Mouse (Mus musculus) NIH3T3 (cell line): ENCODE measurements around the gene Spag5.

ENCODE experiments used
- DNase-seq: peaks from one replicate; pipeline ENCODE4 v3.0.0-alpha.2; 2012; ENCODE audit warnings: low read depth

Gene Spag5

DNA sequence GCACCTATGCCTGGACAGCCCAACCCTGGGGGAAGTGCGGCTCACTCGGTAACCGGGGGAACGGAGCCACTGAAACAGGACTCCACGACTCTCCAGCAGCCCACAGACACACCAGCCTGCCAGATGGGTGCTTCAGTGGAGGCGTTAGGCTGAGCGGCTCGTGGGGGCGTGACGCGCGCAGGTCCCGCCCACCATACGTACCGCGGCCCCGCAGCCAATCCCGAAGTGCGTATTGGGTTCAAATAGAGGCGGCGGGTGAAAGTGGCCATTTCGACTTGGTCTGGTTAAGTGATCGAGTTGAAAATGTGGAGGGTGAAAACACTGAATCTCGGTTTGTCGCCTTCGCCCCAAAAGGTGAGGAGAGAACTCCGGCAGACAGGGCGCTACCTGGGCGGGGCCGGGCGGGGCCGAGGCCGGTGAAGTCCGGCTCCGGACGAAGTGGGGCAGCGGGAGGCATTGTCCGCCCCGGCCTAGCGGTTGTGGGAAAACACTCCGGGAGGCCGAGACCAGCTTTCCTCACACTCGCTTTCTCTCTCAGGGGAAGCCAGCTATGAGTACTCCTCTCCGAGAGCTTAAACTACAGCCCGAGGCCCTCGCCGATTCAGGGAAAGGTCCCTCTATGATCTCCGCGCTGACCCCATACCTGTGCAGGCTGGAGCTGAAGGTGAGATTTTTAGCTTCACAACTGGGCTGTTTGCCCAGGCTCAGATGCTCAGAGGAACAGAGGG lies at the start of gene Spag5:
Gene Spag5, plus strand, starts transcription at position 173 of the 728 bp plus-strand sequence.
- DNase-seq: peak; percentile 93

DNA sequence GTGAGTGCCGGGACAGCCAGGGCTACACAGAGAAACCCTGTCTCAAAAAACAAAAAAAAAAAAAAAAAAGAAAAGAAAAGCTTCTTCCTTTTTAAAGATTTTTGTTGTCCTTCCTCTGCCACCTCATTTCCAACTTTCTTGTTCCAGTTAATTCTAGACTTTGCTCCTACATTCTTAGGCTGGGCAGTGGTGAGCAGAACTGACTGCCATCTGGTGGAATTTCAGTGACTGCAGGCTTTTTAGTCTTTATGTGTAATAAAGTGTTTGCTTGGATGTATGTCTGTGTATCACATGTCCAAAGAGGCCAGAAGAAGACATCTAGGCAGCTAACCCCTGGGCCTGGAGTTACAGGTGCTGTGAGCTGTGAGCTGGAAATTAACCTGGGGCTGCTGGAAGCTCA lies 44.7 kb upstream of the Spag5 start:
- peak; percentile 36 for DNase-seq

DNA sequence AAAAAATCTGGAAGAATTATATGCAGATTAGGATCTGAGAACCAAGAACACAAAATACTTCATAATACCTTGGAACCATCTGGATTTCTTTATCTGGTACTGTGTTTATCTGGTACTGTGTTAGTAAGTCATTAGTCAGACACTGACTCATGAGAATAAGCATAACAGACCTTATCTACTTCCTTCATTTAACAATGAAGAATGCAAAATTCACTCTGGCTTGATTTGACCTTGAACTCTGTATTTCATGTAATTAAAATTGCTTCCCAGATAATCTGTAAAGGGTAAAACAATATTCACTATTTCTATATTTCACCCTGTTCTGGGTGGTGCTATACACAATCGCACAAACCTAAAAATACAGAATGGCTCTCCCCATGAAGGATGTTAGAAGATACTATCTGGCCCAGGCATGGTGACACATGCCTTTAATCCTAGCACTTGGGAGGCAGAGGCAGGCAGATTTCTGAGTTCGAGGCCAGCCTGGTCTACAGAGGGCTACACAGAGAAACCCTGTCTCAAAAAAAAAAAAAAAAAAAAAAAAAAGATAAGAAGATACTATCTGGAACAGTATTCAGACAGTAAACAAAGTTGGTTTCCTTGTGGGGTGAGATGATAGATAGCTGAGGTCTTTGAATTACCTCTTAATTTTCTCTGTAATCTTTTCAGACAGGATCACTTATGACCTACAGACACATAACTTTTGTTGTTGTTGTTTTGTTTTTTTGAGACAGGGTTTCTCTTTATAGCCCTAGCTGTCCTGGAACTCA lies 40.7 kb upstream of the Spag5 start:
- peak; percentile 46 for DNase-seq

DNA sequence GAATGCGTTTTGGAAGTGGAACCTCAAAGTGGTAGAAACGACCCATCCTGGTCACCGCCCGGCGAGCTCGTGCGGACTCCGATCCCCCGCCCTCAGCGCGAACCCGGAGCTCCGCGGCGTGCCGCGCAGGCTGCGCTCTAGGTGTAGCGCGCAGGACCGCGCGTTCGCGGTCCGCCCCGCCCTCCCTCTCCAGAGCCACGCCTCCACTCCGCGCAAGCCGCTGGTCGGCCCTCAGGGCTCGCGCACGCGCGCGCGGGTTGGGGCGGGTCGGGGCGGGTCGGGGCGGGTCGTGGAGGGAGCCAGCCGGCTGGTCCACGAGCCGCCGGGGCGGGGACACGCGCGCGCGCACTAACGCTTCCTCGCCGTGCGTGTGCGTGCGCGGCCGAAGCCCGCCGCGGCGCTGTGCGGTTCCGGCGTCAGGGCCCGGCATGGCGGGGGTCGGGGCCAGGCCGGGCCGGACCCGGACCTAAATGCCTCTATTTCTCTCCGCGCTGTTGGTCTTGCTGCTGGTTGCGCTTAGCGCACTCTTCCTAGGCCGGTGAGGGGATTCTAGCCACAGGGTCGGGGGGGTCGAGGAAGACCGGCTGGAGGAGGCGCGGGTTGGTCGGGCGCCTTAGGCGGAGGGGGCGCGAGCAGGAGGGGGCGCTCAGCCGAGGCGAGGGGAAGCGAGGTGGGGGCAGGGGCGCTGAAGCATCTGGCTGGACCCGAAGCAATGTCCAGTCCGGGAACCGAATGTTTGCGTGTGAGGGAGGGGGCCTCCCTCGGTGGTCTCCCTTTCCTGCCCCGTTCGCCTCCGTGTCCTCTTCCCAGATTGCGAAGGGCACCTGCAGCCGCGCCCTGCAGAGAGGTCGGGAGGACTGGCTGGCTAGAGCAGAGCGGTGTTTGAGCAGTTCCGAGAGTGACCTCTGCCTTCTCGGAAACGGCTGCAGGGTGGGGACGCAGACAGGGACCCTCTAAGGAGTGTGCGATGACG lies 39.7 kb upstream of the Spag5 start, which contains the start of gene 2610507B11Rik:
Gene 2610507B11Rik, plus strand, starts transcription at position 373 of the 973 bp plus-strand sequence.
- DNase-seq: peak; percentile 98

DNA sequence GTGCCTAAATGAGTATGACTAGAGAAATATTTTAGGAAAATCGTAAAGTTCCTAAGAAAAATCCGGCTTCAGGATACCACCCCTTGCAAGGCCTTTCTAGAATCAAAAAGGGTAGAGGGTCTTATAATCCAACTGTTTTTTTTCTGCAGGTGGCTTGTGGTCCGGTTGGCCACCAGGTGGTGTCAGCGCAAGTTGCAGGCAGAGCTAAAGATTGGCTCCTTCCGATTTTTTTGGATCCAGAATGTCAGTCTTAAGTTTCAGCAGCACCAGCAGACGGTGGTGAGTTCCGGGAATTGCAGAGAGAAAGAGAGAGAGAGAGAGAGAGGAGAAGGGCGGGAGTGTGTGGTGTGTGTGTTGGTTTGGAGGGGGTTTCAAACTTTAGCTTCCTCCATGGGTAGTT lies 38.8 kb upstream of the Spag5 start:
- DNase-seq: peak; percentile 89

DNA sequence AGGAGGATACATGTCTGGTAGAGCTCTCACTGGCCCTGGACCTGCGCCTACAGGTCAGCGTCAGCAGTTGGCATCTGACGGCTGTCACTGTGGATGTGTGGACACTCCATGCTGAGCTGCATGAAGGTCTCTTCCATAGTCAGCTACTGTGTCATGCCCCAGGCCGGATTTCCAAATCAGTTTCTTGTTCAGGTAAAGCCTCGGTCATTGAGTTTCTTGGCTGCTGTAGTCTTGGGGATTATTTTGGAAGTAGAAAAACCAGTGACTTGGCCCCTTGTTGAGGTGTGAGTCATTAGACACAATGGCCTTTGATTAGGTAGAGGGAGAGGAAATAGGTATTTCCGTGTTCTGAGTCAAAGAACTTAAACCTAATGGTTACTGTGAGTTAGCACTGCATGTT lies 35.8 kb upstream of the Spag5 start:
- no peak for DNase-seq

DNA sequence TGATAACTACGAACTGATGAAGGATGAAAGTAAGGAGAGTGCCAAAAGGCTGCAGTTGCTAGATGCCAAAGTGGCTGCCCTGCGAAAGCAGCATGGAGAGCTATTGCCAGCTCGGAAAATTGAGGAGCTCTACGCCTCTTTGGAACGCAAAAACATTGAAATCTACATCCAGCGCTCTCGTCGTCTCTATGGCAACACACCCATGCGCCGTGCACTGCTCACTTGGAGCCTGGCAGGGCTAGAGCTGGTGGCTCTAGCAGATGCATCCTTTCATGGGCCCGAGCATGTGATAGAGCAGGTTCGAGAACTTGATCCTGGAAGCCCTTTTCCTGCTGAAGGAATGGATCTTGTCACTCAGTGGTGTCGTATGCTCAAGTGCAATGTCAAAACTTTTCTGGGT lies 29.3 kb upstream of the Spag5 start:
- no peak for DNase-seq

DNA sequence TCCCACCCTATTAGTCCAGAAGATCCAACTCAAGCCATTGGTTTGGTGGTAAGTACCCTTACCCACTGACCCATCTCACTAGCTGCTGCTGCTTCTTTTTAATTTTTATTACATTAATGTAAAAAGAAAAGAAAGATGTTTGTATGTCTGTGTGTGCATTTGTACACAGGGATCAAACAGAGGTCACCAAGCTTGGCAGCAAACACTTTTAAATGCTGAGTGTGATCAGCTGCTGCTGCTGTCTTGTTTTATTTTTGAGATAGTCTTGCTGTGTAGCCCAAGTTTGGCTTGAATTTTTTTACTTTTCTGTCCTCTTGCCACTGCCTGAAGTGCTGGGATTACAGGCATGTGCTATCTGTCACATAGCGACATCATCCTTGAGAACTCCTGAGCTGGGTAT lies 25.7 kb upstream of the Spag5 start:
- DNase-seq: no peak

DNA sequence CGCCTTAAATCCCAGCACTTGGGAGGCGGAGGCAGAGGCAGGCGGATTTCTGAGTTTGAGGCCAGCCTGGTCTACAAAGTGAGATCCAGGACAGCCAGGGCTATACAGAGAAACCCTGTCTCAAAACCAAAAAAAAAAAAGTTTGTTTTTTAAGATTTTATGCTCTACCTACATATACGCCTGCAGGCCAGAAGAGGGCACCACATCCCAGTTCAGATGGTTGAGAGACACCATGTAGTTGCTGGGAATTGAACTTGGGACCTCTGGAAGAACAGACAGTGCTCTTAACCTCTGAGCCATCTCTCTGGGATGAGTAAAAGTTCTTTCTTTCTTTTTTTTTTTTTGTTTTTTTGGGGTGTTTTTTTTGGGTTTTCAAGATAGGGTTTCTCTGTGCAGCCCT lies 25.2 kb upstream of the Spag5 start:
- peak; percentile 37 for DNase-seq

DNA sequence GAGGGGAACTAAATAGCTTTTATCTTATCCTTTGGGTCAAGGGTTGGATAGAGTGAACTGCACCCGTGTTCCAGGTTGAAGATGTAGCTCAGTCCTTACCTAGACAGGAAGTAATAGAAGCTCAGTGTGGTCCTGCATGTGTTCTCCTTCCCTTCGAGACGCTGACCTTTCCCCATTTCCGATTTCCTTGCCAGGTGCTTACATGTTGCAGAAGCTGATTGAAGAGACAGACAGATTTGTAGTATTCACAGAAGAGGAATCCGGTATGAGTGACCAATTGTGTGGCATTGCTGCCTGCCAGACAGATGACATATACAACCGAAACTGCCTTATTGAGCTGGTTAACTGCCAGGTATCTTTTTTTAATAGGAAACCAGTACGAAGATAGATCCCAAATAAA lies 22.5 kb upstream of the Spag5 start:
- DNase-seq: no peak

DNA sequence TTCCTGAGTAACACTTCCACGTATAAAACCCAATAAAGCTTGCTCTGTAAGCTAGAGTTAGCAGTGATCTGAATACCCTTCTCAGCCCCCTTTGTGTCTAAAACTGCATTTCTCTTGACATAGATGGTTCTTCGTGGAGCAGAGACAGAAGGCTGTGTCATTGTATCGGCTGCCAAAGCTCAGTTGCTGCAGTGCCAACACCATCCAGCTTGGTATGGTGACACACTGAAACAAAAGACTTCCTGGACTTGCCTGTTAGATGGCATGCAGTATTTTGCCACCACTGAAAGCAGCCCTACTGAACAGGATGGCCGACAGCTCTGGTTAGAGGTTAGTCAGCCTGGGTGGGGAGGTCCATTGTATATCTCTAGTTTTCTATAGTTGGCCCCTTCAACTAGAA lies 21.7 kb upstream of the Spag5 start:
- DNase-seq: no peak

DNA sequence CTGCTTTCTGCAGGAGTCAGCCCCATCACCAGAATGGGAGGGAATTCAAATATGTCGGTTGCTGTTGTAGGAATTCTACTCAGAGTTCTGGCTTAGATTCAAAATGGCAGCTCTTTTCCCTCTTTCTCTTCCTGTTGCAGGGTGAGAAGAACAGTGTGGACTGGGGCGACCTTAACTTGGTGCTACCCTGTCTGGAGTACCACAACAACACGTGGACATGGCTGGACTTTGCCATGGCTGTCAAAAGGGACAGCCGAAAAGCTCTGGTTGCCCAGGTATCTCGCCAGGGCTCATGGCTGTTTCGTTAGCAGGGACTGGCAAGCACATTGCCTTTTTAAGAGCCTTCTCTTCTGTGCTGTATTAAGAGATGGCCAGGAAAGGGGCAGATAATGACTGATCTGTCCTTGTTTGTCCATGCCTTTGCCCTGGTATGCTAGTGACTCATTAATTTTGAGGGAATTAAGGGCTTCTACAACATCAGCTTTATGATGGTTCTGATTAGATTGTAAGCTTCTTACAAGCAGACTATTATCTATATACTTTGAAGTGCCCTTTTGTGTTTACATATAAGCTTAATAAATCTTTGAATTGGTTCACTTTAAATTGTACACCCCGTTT lies 12.1 kb upstream of the Spag5 start:
- no peak for DNase-seq

DNA sequence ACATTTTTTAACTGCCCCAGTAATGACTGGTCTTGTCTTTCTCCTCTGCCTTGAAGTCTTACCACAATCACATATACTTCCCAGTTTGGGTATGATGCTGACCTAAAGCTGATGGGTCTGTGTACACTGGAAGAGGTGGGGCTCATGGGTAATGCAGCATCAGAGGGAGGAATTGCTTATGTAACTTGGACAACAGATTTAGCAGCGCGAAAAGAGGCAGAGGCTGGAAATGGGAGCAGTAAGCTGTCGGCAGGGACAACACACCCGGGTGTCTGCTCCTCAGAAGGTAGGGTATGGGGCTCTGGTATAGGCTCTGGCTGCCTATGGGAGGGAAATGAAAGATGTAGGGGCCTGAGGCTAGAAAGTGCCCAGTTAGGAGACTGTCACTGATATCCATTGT lies 10.7 kb upstream of the Spag5 start, which contains the start of gene BC030499:
Gene BC030499, plus strand, starts transcription at position 188 of the 400 bp plus-strand sequence.
- no peak for DNase-seq

DNA sequence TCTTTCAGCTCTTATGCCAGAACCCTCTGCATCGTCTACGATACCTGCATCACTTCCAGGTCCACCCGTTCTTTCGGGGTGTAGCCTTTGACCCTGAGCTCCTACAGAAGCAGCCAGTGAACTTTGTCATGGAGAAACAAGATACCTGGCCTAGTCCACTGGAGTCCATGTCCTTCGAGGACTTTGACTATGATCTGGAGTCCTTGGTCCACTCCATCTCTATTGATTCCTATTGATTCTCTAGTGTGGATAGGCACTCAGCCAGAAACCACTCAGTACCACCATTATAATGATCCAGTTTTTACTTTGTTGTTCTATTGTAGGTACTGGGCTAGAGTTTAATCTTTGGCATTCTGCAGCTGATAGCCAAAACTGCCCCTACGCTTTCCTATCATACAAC lies 6.7 kb upstream of the Spag5 start:
- no peak for DNase-seq

DNA sequence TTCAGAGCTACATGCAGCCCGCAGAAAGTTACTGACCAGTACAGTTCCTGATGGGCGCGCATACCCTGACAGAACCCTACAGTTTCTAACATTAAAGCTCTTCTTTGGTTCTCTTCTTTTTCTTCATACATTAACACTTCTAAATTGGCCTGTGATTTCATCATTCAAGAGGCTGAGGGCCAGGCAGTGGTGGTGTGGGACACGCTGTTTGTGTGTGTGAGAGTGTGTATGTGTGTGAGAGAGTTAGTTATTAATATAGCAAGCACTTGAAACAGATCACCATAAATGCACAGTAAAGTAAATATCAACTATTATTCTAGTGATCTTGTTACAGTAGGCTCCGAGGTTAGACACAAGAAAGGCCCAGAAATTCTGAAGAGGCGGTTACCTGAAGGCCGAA lies 412 bp upstream of the Spag5 start:
- DNase-seq: no peak

DNA sequence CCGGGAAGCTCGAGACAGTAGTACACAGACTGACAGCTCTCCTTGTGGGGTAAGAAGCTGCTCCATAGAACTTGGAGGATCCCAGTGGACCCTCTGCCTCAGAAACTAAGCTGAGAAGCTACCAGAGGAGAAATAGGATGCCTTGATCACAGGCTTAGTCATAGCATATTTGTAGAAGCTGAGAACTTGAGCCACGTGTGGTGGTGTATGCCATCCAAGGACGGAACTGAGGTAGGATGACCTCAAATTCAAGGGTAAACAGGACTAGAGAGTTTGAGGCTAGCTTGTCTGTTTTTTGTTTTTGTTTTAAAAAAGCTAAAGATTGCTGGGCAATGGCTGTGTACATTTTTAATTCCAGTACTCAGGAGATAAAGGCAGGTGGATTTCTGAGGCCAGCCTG lies 3.9 kb downstream of the Spag5 start:
- no peak for DNase-seq

DNA sequence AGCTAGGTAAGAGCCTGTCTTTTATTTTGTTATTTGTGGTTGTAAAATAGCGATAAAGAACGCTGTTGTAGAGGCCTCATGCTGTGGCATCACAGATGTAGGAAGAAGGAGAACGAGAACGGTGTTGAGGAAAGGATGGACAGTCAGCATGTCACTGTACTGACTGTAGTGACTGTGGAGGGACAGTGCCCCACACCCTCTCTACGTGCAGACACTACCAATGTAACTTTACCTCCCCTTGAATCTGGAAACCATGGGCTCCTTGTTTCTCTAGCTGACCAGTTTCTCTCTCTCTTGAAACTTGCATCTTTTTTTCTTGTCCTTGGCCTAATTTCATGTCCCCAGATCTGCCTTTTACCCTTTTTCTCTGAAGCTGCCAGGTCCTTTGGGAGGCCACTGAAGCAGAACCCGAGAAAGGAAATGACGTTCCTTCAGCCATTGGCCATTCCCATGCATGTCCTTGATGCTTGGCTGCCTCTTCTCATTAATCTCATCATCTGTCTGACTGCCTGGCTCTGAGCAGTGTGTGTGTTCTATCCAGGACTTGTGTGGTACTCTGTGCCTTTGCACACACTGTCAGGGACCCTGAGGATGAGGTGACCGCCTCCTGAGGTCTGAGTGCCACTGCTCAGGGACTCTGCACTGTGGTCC lies 9.7 kb downstream of the Spag5 start:
- DNase-seq: no peak

DNA sequence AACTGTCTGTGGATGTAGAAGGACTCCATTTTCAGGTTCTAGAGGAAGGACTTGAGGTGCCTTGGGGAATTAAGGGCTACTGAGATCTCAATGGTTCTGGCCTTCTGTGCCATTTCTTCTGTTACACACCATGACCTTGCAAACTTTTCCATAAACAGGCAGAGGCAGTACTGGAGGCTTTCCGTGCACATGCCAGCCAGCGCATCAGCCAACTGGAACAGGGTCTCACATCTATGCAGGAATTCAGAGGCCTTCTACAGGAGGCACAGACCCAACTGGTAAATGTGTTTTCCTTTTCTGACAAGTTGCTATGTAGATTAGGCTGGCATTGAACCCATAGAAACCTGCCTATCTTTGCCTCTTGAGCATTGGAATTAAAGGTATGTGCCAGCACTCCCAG lies 12.3 kb downstream of the Spag5 start:
- DNase-seq: no peak

DNA sequence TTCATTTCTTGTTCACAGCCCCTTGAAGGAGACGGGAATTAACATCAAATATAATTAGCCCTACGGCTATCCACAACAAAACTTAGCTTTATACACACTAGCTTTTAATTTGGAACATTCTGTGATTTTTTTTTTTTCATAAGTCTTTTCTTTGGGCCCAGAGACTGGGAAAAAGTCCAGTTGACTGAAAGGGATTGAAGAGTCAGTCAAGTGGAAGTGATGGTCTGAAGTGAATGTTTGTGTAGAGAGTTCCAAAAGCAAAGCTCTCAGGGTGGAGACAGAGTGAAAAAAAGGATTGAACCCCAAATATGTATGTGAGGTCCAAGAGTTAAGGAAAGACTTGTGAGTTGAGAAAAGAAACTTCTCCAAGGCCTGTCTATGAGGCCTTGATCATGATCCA lies 17.1 kb downstream of the Spag5 start:
- no peak for DNase-seq

DNA sequence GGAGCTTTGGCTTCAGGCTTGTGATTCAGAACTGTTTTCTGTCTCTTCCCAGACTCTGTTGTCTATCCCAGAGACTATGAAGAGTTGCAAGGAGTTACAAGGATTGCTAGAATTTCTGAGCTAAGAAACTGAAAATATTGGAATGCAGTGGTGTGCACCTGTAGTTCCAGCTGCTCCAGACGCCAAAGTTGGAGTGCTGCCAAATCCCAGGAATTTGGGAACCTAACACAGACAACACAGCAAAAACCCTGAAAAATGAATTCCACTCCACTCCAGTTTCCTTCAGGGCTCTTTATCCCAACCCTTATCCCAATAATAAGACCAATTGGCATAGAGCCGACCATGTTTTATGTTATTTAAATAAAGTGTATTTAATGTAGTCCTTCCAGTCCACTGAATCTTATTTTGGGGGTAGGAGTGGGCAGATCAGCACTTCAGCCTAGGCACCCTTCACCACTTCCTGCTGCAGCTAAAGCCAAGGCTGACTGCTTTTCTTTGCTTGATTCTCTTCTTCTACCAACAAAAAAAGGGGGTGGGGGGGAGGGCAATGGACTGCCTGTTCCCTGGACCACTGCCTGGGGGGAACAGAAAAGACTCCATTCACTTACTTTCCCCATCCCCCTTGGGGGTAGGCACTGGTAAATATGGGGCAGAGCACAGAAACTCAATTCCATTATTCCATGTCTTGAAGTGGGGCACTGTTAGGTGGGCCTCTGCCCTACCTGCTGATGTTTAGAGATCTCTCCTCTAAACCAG lies 20.9 kb downstream of the Spag5 start:
- DNase-seq: no peak

DNA sequence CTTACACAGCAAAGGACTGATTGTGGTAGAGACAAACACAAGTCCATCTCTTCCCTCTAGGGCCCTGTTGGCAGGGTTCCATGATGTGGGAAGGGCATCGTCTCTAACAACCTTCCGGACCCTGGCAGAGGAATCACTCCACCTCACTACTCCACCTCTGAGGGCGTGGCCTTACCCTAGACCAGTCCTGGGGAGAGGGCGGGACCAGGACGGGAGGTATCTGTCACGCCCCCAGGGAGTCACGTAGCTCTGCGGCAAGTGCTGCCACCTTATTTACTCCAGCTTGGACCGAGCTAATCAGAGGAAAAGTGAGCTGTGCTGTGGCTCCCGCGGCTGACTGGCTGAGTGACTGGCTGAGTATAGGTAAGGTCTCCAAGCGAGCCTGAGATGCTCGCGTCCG lies 21.5 kb downstream of the Spag5 start, which contains the start of gene Aldoc:
Gene Aldoc, plus strand, starts transcription at position 109 of the 400 bp plus-strand sequence.
- DNase-seq: peak; percentile 12
